Mouse (Mus musculus) kidney, embryonic 14.5 days (tissue): ENCODE results near the gene Syt11. TPM values are rescaled to one million over a fixed set of nuclear protein-coding genes. Genes with fewer than 3 reads are reported as not detected.
A peak's percentile ranks its signal among the peaks of the same experiment; 100 is the strongest.

Source experiments
- ATAC-seq: fragments of 200-750 bp; cut with Nextera tagmentation; 2 replicates; pipeline ENCODE4 v1.8.0; 2017; ENCODE audit warnings: moderate number of reproducible peaks, mild to moderate bottlenecking, moderate TSS enrichment, moderate library complexity; ENCODE audit not compliant: low FRiP score, low TSS enrichment
- H3K27ac ChIP-seq: fragments of 300-500 bp; sonication (generic); 2 replicates; pipeline ENCODE4 v1.5.1; 2014; ENCODE audit warnings: low read depth, mild to moderate bottlenecking, low read length, moderate library complexity, mixed read lengths
- H3K27me3 ChIP-seq: fragments of 300-500 bp; sonication (generic); 2 replicates; pipeline ENCODE4 v1.6.1; 2014; ENCODE audit warnings: mild to moderate bottlenecking, low read length; ENCODE audit not compliant: control insufficient read depth, insufficient read depth
- H3K36me3 ChIP-seq: fragments of 300-500 bp; sonication (generic); 2 replicates; pipeline ENCODE4 v1.6.1; 2014; ENCODE audit warnings: low read length, mixed read lengths; ENCODE audit not compliant: control insufficient read depth, insufficient read depth
- H3K4me1 ChIP-seq: fragments of 300-500 bp; sonication (generic); 2 replicates; pipeline ENCODE4 v1.6.1; 2014; ENCODE audit warnings: low read length, mixed read lengths; ENCODE audit not compliant: control insufficient read depth, insufficient read depth
- H3K4me2 ChIP-seq: fragments of 300-500 bp; sonication (generic); replicated peaks from 2 replicates; pipeline ENCODE4 v1.6.1; 2014; ENCODE audit warnings: low read depth, mild to moderate bottlenecking, low read length
- H3K4me3 ChIP-seq: fragments of 300-500 bp; sonication (generic); 2 replicates; pipeline ENCODE4 v1.5.1; 2014; ENCODE audit warnings: mild to moderate bottlenecking, low read length
- H3K9ac ChIP-seq: fragments of 300-500 bp; sonication (generic); 2 replicates; pipeline ENCODE4 v1.6.1; 2014; ENCODE audit warnings: low read depth, mild to moderate bottlenecking, low read length, moderate library complexity
- H3K9me3 ChIP-seq: fragments of 300-500 bp; sonication (generic); 2 replicates; pipeline ENCODE4 v1.6.1; 2016; ENCODE audit warnings: low read length; ENCODE audit not compliant: control insufficient read depth
- WGBS: fragments of 180-500 bp; shearing (Covaris S2); extraction: QIAGEN DNeasy Blood & Tissue Kit; methylation state at CpG from one replicate; pipeline ENCODE4 v1.1.7; 2014; 5-methylcytosine and 5-hydroxymethylcytosine counted together
- polyA plus RNA-seq: library from polyadenylated mRNA; unstranded; fragments of >200 nt; fragmentation: Nextera tagmentation; extraction: Ambion mirVana; gene quantifications from 2 replicates; pipeline ENCODE4 v1.2.1, GENCODE M21; 2014

Gene Syt11
- polyA plus RNA-seq, 1 experiment from 2014 or later = 12.5 TPM

DNA sequence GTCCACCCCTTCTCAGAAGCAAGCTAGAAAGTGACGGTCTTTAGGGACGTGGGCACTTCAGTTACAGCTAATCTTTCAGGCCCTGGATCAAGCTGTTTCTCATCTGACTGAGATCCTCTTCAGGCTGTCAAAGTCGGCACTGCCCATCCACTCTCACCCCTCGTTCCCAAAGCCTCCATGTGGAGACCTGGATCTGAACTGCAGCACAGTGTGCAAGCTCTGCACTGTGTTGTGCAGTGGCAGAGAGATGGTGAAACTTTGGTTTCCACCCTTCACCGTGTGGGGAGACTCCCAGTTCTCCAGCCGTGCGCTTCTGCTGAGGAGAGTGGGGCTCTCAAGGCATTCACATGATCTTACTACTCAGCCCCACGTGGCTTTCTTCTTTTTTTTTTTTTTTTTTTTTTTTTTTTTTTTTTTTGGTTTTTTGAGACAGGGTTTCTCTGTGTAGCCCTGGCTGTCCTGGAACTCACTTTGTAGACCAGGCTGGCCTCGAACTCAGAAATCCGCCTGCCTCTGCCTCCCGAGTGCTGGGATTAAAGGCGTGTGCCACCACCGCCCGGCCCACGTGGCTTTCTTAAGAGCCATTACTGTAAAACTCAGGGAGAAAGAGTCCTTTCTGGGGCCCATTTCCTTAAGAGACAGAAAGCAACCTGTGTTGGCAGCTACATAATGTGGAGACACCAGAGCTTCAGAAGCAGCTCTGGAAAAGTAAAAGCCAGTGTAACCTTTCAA, 28.7 kb downstream of the Syt11 start:
- peaks cover 19% of the 10 kb centered on the region; the same call in 1 of the 2 replicates for H3K9me3 ChIP-seq
- no peaks in the 10 kb centered on the region for H3K27me3 ChIP-seq
- ATAC-seq = no peak
- H3K36me3 ChIP-seq = peaks cover 7% of the 10 kb centered on the region; the same call in 1 of the 2 replicates
- no peak overlapping the region for H3K27ac ChIP-seq
- H3K4me1 ChIP-seq = no peaks in the 10 kb centered on the region
- no peak overlapping the region for H3K9ac ChIP-seq
- 95% methylated on average over 15 of the region's 15 CpGs for WGBS
- no peak overlapping the region for H3K4me3 ChIP-seq
- H3K4me2 ChIP-seq = no peak overlapping the region

DNA sequence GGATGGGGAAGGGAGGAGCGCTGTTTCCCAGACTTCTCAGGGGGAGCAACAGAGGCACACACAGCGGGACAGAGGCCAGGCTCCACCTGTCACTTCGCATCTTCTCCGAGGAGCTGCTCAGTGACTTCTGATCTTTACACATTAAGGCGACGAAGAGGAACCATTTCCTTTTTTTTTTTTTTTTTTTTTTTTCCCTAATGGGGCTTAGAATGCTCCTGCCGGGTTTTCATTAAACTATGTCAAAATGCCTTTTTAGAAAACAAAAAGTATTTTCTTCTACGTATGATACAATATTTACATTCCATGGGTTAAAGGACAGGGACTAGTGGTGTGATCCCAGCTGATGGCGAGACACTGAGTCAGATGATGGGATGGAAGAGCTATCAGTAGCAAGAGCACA, 29.4 kb downstream of the Syt11 start:
- Histone ChIP-seq H3K4me1 (no peaks in the 10 kb centered on the region), H3K27me3 (no peaks in the 10 kb centered on the region), H3K27ac (no peak overlapping the region), H3K4me3 (no peak overlapping the region), H3K4me2 (no peak overlapping the region), H3K9ac (no peak overlapping the region), H3K9me3 (peaks cover 19% of the 10 kb centered on the region; the same call in 1 of the 2 replicates), H3K36me3 (peaks cover 7% of the 10 kb centered on the region; the same call in 1 of the 2 replicates)
- ATAC-seq = no peak
- WGBS = 93% methylated on average over 9 of the region's 9 CpGs

DNA sequence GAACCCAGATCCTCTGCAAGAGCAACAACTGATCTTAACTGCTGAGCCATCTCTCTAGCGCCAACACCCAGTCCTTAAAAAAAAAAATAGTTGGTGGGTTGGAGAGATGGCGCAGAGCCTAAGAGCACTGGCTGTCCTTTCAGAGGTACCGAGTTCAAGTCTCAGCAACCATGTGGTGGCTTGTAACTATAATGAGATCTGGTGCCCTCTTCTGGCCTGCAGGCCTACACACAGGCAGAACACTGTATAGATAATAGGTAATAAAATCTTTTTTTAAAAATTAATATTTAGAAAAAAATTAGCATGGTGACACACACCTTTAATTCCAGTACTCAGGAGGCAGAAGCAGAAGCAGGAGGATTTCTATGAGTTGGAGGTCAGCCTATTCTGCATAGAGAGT, 34.8 kb downstream of the Syt11 start:
- Histone ChIP-seq H3K9ac (no peak overlapping the region), H3K27me3 (no peaks in the 10 kb centered on the region), H3K4me3 (no peak overlapping the region), H3K36me3 (no peaks in the 10 kb centered on the region), H3K4me2 (no peak overlapping the region), H3K9me3 (0 out of 2 replicates have a peak, but pooled peaks cover 4% of the 10 kb centered on the region), H3K27ac (no peak overlapping the region), H3K4me1 (no peaks in the 10 kb centered on the region)
- WGBS = 98% methylated on average over 3 of the region's 3 CpGs
- no peak for ATAC-seq

DNA sequence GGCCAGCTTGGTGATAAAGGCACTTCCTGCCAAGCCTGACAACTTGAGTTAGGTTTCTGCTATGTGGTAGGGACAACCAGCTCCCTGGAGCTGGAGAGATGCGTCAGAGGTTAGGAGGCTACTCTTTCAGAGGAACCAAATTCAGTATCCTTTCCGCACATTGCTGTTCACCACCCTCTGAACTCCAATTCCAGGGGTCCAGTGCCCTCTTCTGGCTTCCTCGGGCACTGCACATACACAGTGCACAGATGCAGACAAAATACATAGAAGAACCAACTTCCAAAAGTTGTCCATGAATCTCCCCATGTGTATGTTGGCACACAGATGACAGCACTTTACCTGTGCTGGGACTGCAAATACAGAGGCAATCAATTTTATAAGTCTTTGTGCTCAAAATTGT, 36.3 kb downstream of the Syt11 start:
- 57% methylated on average over 3 of the region's 3 CpGs for WGBS
- H3K36me3 ChIP-seq = no peaks in the 10 kb centered on the region
- no peak overlapping the region for H3K4me3 ChIP-seq

DNA sequence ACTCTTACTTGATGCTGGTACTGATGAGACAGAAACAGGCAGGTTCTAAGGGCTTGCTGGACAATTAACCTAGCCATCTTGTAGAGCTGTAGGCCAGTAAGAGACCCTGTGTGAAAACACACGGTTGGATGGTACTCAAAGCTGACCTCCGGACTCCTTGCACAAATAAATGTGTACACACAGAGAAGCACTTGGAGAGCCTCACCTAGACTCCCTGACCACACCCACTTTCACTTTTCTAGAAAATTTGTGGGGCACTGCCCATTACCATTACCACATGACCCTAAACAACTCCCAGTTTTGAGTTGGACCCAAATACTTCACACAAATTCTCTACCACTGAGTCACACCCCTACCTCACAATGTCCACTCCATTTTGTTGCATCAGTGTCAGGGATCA, 38.4 kb downstream of the Syt11 start:
- no peak for ATAC-seq
- H3K27ac ChIP-seq = no peak overlapping the region
- H3K36me3 ChIP-seq = no peaks in the 10 kb centered on the region
- H3K4me2 ChIP-seq = no peak overlapping the region
- H3K9me3 ChIP-seq = 0 out of 2 replicates have a peak, but pooled peaks cover under 1% of the 10 kb centered on the region
- H3K27me3 ChIP-seq = no peaks in the 10 kb centered on the region
- no peak overlapping the region for H3K4me3 ChIP-seq
- H3K4me1 ChIP-seq = no peaks in the 10 kb centered on the region
- WGBS = 57% methylated on average over 2 of the region's 2 CpGs
- H3K9ac ChIP-seq = no peak overlapping the region

More for the DNA sequence above, 36.3 kb downstream of the Syt11 start:
- Histone ChIP-seq H3K9ac (no peak overlapping the region), H3K4me1 (no peaks in the 10 kb centered on the region), H3K27me3 (no peaks in the 10 kb centered on the region), H3K4me2 (no peak overlapping the region), H3K9me3 (0 out of 2 replicates have a peak, but pooled peaks cover 4% of the 10 kb centered on the region), H3K27ac (no peak overlapping the region)
- no peak for ATAC-seq

DNA sequence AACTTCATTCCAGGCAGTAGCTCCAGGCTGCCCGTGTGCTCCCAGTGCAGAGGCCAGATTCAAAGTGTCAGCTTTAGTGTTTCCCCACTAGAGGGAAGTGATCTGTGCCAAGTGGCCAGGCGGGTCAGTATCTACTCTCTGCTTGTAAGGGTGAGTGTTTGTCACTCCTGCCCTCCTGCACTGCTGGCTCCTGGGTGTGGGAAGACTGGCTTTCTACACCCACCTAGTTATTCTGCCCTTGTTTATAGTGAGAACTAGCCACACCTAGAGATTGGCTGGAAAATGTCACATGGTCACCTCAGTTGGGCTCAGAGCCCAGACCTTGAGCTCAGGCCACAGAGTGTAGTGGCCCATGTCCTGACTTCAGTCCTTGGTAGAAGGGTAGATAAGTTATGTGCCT, 55.9 kb downstream of the Syt11 start:
- no peaks in the 10 kb centered on the region for H3K27me3 ChIP-seq
- no peak overlapping the region for H3K9ac ChIP-seq
- H3K4me2 ChIP-seq = no peak overlapping the region
- H3K27ac ChIP-seq = no peak overlapping the region
- H3K9me3 ChIP-seq = peaks cover 4% of the 10 kb centered on the region; the same call in 1 of the 2 replicates
- H3K36me3 ChIP-seq = peaks cover 22% of the 10 kb centered on the region; the same call in 1 of the 2 replicates
- no peak for ATAC-seq
- H3K4me3 ChIP-seq = no peak overlapping the region
- H3K4me1 ChIP-seq = peaks cover 6% of the 10 kb centered on the region
- 62% methylated on average over 2 of the region's 2 CpGs for WGBS

DNA sequence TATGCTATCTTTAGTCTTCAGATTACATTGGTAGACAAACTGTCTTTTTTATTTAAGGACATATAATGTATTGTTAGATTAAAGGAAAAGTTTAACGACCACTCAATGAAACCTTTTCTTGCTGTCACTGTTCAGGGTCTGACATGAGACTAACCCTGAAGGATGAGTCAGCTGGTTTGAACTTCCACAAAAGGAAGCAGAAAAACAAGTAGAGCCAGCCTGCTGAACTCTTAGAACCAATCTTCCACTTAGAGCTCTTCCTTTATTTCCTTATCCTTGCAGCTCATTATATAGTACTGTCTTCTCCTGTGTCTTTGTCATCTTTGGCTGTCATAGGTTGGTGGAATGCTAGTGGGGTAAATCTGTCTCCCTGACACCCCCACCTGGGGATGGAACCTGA, 57.1 kb downstream of the Syt11 start:
- peak overlapping the region; percentile 31; the same call in 1 of the 2 replicates for H3K9ac ChIP-seq
- H3K27ac ChIP-seq = no peak overlapping the region
- no peaks in the 10 kb centered on the region for H3K27me3 ChIP-seq
- H3K36me3 ChIP-seq = peaks cover 32% of the 10 kb centered on the region
- H3K4me2 ChIP-seq = peak overlapping the region; percentile 84
- no peaks in the 10 kb centered on the region for H3K9me3 ChIP-seq
- H3K4me1 ChIP-seq = peaks cover 6% of the 10 kb centered on the region
- WGBS = 51% methylated on average over 1 of the region's 1 CpGs
- peak overlapping the region; percentile 71 for H3K4me3 ChIP-seq
- no peak for ATAC-seq

DNA sequence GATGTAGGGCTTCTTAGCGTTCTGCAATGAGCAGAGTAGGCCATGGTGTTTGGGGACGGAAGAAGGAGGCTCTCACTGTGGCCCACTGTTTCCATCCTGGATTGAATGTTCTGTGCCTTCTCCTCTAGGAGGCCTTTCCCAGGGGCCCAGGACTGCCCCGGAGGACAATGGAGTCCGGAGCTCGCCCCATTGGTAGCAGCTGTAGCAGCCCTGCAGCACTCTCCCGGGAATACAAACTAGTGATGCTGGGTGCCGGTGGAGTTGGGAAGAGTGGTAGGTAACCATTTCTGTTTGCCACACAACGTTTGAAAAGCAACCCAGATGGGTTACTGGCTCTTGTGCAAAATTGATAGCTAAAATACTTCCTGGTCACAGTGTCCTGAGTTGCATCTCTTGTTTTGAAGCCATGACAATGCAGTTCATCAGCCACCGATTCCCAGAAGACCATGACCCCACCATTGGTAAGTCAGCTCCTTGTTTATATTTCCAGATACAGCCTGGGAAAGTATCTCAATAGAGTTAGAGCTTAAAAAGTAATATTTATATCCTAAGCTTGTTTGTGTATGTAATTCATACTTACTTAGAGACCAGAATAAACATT, 57.7 kb downstream of the Syt11 start:
- H3K4me2 ChIP-seq = peak overlapping the region; percentile 84
- whole genome bisulfite sequencing = 6% methylated on average over 9 of the region's 9 CpGs
- peak overlapping the region; percentile 48 for H3K27ac ChIP-seq
- H3K9ac ChIP-seq = peak overlapping the region; percentile 71
- no peaks in the 10 kb centered on the region for H3K27me3 ChIP-seq
- H3K9me3 ChIP-seq = no peaks in the 10 kb centered on the region
- peaks cover 37% of the 10 kb centered on the region for H3K36me3 ChIP-seq
- ATAC-seq = peak; percentile 51; the same call in 1 of the 2 replicates
- H3K4me3 ChIP-seq = peak overlapping the region; percentile 71
- H3K4me1 ChIP-seq = peaks cover 6% of the 10 kb centered on the region
